Mouse (Mus musculus) forebrain, embryonic 10.5 days (tissue): ENCODE results near the gene Cdc26. TPM values are rescaled to one million over a fixed set of nuclear protein-coding genes. Genes with fewer than 3 reads are reported as not detected.

Experiments
- DNase-seq: peaks from one replicate; pipeline ENCODE4 v3.0.0-alpha.2; 2017; ENCODE audit warnings: low spot score; ENCODE audit errors: extremely low spot score
- H3K27ac ChIP-seq: fragments of 300-500 bp; sonication (generic); 2 replicates; pipeline ENCODE4 v1.5.1; 2016; ENCODE audit warnings: mild to moderate bottlenecking
- H3K27me3 ChIP-seq: fragments of 300-500 bp; sonication (generic); 2 replicates; pipeline ENCODE4 v1.6.1; 2016; ENCODE audit warnings: mild to moderate bottlenecking; ENCODE audit not compliant: poor library complexity, severe bottlenecking
- H3K36me3 ChIP-seq: fragments of 300-500 bp; sonication (generic); replicated peaks from 2 replicates; pipeline ENCODE4 v1.6.1; 2016; ENCODE audit warnings: mild to moderate bottlenecking, moderate library complexity
- H3K4me1 ChIP-seq: fragments of 300-500 bp; sonication (generic); 2 replicates; pipeline ENCODE4 v1.6.1; 2016
- H3K4me3 ChIP-seq: fragments of 300-500 bp; sonication (generic); 2 replicates; pipeline ENCODE4 v1.5.1; 2016; ENCODE audit warnings: mild to moderate bottlenecking, moderate library complexity
- H3K9me3 ChIP-seq: fragments of 300-500 bp; sonication (generic); 2 replicates; pipeline ENCODE4 v1.6.1; 2016; ENCODE audit warnings: mild to moderate bottlenecking, moderate library complexity
- WGBS: fragments of 180-500 bp; shearing (Covaris S2); methylation state at CpG from one replicate; pipeline ENCODE4 v1.1.7; 2016; 5-methylcytosine and 5-hydroxymethylcytosine counted together
- polyA plus RNA-seq: library from polyadenylated mRNA; unstranded; fragments of >200 nt; fragmentation: Nextera tagmentation; extraction: Ambion mirVana; gene quantifications from 2 replicates; pipeline ENCODE4 v1.2.1, GENCODE M21; 2016

Gene Cdc26
- polyA plus RNA-seq, 1 experiment from 2014 or later, result 202 TPM

DNA sequence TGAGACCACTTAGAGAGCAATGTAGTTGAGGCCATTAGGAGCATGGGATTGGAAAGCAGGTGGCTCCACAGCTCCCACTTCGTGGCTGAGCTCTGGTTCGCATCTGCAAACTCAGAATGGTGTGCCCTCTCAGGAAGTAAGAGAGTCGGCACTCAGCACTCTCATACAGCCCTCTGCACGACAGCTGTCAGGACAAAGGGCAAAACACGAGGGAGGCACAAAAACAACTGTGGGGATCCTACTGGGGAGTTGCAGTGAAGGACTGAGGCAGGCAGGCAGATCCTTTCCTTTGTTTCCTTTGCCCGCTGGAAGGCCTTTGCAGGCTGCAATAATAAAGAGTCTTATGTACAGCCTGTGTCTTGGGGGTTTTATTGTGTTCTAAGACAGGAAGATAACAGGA lies 15.0 kb downstream of the Cdc26 start:
- WGBS, result 56% methylated on average over 6 of the region's 6 CpGs
- Histone ChIP-seq H3K9me3 (no peaks in the 10 kb centered on the region), H3K36me3 (peaks cover 93% of the 10 kb centered on the region), H3K27me3 (no peaks in the 10 kb centered on the region), H3K27ac (0 out of 2 replicates have a peak overlapping the region, but pooled peaks have one; percentile 35), H3K4me3 (no peak overlapping the region), H3K4me1 (0 out of 2 replicates have a peak, but pooled peaks cover 3% of the 10 kb centered on the region)
- no peak for DNase-seq

GRCm38 (mm10) chr4:62391892-62392291 lies 16.6 kb downstream of the Cdc26 start:
- H3K27ac ChIP-seq, result no peak overlapping the region
- H3K36me3 ChIP-seq, result peaks cover 93% of the 10 kb centered on the region
- no peak overlapping the region for H3K4me3 ChIP-seq
- H3K27me3 ChIP-seq, result no peaks in the 10 kb centered on the region
- H3K4me1 ChIP-seq, result 0 out of 2 replicates have a peak, but pooled peaks cover 3% of the 10 kb centered on the region
- H3K9me3 ChIP-seq, result no peaks in the 10 kb centered on the region
- DNase-seq, result no peak
- WGBS, result 92% methylated on average over 7 of the region's 7 CpGs

DNA sequence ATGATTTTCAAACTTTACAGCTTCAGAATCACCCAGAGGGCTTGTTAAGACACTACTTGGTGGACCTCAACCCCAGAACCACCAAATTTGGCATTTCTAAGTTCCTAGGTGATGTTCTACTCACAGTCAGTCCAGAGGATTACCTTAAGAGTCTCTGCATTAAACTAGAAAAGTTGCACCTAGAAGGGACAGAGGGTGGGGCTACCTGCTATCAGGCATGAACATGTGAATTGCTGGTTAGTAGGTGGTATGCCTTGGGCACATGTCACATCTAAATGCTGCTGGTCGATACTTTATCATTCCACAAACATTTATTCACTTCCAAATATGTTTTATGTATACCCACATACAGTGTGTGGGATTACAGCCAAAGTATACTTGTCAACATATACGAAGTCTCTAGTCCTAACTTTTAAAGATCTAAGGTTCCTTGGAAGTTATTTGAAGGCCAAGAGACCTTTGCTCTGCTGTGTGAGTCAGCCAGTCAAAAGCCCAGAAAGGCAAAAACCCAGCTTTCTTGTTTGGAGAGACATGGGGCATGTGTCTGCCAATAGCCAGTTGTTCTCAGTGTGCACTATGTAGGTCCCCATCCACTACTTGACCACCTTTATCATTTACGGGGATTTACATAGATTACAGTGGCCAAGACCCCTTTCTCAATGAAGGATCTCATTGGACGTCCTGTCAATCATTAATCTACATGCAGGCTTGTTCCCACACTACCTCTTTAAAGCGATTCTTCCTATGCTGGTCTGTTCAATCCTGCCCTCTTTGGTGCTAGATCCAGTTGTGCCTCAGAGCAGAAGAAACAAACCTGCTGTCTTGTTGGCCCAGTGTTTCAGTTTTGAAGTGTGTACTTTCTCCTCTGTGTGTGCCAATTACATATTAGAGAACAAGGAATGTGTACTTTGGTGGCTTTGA lies 18.6 kb downstream of the Cdc26 start:
- H3K9me3 ChIP-seq, result no peaks in the 10 kb centered on the region
- no peak for DNase-seq
- no peak overlapping the region for H3K4me3 ChIP-seq
- no peak overlapping the region for H3K27ac ChIP-seq
- 0 out of 2 replicates have a peak, but pooled peaks cover 3% of the 10 kb centered on the region for H3K4me1 ChIP-seq
- no peaks in the 10 kb centered on the region for H3K27me3 ChIP-seq
- H3K36me3 ChIP-seq, result peaks cover 89% of the 10 kb centered on the region
- WGBS, result 85% methylated on average over 5 of the region's 5 CpGs

- peaks cover 57% of the 10 kb centered on the region for H3K36me3 ChIP-seq
Measured at GRCm38 (mm10) chr4:62385439-62385838, 23.0 kb downstream of the Cdc26 start.

GRCm38 (mm10) chr4:62384159-62384558 lies 24.3 kb downstream of the Cdc26 start:
- no peaks in the 10 kb centered on the region for H3K27me3 ChIP-seq
- 93% methylated on average over 1 of the region's 1 CpGs for WGBS
- H3K36me3 ChIP-seq, result peaks cover 44% of the 10 kb centered on the region
- H3K27ac ChIP-seq, result no peak overlapping the region
- H3K4me3 ChIP-seq, result no peak overlapping the region
- H3K4me1 ChIP-seq, result peaks cover 3% of the 10 kb centered on the region
- no peaks in the 10 kb centered on the region for H3K9me3 ChIP-seq
- no peak for DNase-seq

More at GRCm38 (mm10) chr4:62385439-62385838, 23.0 kb downstream of the Cdc26 start:
- WGBS, result 97% methylated on average over 7 of the region's 7 CpGs
- Histone ChIP-seq H3K9me3 (no peaks in the 10 kb centered on the region), H3K4me1 (no peaks in the 10 kb centered on the region), H3K27ac (no peak overlapping the region), H3K27me3 (no peaks in the 10 kb centered on the region), H3K4me3 (no peak overlapping the region)
- DNase-seq, result no peak

- WGBS, result 89% methylated on average over 7 of the region's 7 CpGs
- no peaks in the 10 kb centered on the region for H3K27me3 ChIP-seq
Measured at GRCm38 (mm10) chr4:62383752-62384151, 24.7 kb downstream of the Cdc26 start.

GRCm38 (mm10) chr4:62383207-62383606 lies 25.2 kb downstream of the Cdc26 start:
- WGBS, result 88% methylated on average over 6 of the region's 6 CpGs
- Histone ChIP-seq H3K4me3 (no peak overlapping the region), H3K36me3 (peaks cover 34% of the 10 kb centered on the region), H3K4me1 (peaks cover 12% of the 10 kb centered on the region), H3K9me3 (no peaks in the 10 kb centered on the region), H3K27me3 (no peaks in the 10 kb centered on the region), H3K27ac (no peak overlapping the region)
- DNase-seq, result no peak

More at GRCm38 (mm10) chr4:62383752-62384151, 24.7 kb downstream of the Cdc26 start:
- no peak for DNase-seq
- Histone ChIP-seq H3K4me3 (no peak overlapping the region), H3K9me3 (no peaks in the 10 kb centered on the region), H3K27ac (no peak overlapping the region), H3K4me1 (peaks cover 7% of the 10 kb centered on the region), H3K36me3 (peaks cover 40% of the 10 kb centered on the region)

DNA sequence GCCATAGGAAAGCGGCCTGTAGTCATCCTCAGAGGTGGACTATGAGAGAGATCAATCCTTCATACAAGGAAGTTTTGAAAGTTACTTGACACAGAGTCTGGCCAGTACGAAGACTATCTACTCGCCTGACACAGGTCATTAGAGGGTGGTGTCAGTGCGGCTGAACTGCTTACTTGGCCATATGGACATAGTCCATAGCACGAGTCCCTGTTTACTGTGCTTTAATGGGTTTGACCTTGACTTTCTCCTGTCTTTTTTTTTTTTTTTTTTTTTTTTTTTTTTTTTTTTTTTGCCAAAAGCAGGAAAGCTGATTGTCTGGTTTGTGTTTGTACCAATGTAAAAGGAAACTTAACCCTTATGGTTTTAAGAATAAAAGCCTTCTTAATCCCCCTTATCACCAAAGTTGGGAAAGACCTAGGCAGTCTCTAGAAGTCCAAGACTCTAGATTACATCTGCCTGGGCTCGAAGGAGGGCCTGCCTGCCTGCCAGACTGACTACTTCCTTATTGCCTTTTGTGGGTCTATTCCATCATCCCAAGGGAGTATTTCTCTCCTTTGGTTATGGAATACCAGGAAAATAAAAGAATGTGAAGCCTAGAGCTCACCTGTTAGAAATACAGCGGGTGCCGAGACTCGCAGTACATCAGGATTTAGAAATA lies 28.6 kb downstream of the Cdc26 start:
- no peaks in the 10 kb centered on the region for H3K27me3 ChIP-seq
- H3K27ac ChIP-seq, result no peak overlapping the region
- peaks cover 12% of the 10 kb centered on the region for H3K4me1 ChIP-seq
- WGBS, result 91% methylated on average over 9 of the region's 9 CpGs
- no peak overlapping the region for H3K4me3 ChIP-seq
- H3K9me3 ChIP-seq, result no peaks in the 10 kb centered on the region
- peaks cover 5% of the 10 kb centered on the region; the same call in 1 of the 2 replicates for H3K36me3 ChIP-seq
- no peak for DNase-seq

GRCm38 (mm10) chr4:62376123-62376522 lies 32.3 kb downstream of the Cdc26 start:
- no peak for DNase-seq
- peaks cover 25% of the 10 kb centered on the region for H3K4me1 ChIP-seq
- no peaks in the 10 kb centered on the region for H3K27me3 ChIP-seq
- H3K9me3 ChIP-seq, result no peaks in the 10 kb centered on the region
- no peak overlapping the region for H3K4me3 ChIP-seq
- H3K36me3 ChIP-seq, result no peaks in the 10 kb centered on the region
- no peak overlapping the region for H3K27ac ChIP-seq
- 97% methylated on average over 2 of the region's 2 CpGs for WGBS

GRCm38 (mm10) chr4:62374342-62374741 lies 34.1 kb downstream of the Cdc26 start:
- no peaks in the 10 kb centered on the region for H3K9me3 ChIP-seq
- no peaks in the 10 kb centered on the region for H3K27me3 ChIP-seq
- H3K4me3 ChIP-seq, result no peak overlapping the region
- WGBS, result 95% methylated on average over 4 of the region's 4 CpGs
- peaks cover 23% of the 10 kb centered on the region for H3K4me1 ChIP-seq
- no peaks in the 10 kb centered on the region for H3K36me3 ChIP-seq
- DNase-seq, result no peak
- H3K27ac ChIP-seq, result no peak overlapping the region

DNA sequence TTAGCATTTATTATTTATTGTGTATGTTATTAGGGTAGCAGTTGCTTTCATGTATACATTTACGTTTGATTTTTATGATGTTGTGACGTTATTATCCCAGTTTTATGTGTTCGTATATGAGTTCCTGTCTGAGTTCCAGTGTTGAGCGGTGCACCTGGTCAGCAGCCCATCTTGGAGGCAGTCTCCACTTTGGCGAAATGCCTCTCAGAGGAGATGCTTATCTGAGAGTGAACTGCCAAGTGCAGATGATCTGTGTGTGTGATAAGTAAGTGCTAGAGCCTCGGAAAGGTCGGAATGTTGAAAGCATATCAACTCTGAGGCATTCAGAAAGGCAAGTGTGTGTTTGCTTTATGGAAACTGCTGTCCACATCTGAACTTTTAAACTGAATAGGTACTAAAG lies 34.8 kb downstream of the Cdc26 start:
- Histone ChIP-seq H3K27ac (no peak overlapping the region), H3K27me3 (no peaks in the 10 kb centered on the region), H3K4me1 (peaks cover 16% of the 10 kb centered on the region), H3K36me3 (no peaks in the 10 kb centered on the region), H3K4me3 (no peak overlapping the region), H3K9me3 (no peaks in the 10 kb centered on the region)
- 92% methylated on average over 7 of the region's 7 CpGs for WGBS
- no peak for DNase-seq

DNA sequence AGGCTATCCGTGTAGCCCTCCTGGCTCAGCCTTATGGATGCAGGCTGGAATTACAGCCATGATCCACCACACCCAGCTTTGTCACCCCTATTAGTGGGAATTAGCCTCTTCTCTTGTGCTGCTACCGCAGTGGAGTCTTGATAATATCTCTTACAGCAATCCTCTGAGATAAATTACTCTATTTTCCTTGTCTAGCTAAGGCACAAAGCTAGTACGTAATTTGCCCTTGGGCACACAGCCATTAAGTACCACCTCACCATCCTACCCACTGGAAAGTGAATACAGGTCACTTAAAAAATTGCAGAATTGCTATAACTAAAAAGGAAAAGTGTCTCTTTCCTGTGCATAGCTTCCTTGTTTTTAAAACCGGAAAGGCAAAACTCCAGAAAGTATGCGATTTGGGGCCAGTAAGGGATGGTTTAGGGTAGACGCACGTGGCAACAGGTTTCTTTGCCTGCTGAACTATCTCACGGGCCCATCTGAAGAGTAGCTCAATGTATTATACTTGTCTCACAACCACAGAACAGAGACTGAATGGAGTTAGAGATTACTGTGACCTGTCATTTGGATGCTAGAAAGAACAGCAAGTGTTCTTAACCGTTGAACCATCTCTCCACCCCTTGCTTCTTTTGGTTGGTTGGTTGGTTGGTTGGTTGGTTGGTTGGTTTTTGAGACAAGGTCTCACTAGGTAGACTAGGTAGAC lies 35.5 kb downstream of the Cdc26 start:
- WGBS, result 84% methylated on average over 9 of the region's 9 CpGs
- peaks cover 13% of the 10 kb centered on the region for H3K4me1 ChIP-seq
- H3K36me3 ChIP-seq, result no peaks in the 10 kb centered on the region

More for the DNA sequence above, 35.5 kb downstream of the Cdc26 start:
- DNase-seq, result no peak
- H3K27me3 ChIP-seq, result no peaks in the 10 kb centered on the region
- no peaks in the 10 kb centered on the region for H3K9me3 ChIP-seq
- H3K27ac ChIP-seq, result no peak overlapping the region
- no peak overlapping the region for H3K4me3 ChIP-seq
